Mouse (Mus musculus) heart, postnatal 10 days (tissue): ENCODE data around the gene Rph3al. TPM values are rescaled to one million over a fixed set of nuclear protein-coding genes. Genes with fewer than 3 reads are reported as not detected.

ENCODE experiments used
- total RNA-seq, 2 experiments: library from RNA; stranded (reverse); gene quantifications; 2 replicates each; pipeline ENCODE4 v1.2.3; 2021

Rph3al gene
- total RNA-seq, 2 experiments from 2014 or later: 23.2 to 25.0 TPM

Other genes starting within 250 kb of the Rph3al start
- 100 to 1,000 TPM; 738 to 749 TPM for gene Ywhae, start 205.6 kb downstream of the Rph3al start, total RNA-seq
- gene Doc2b, start 142.4 kb downstream of the Rph3al start, total RNA-seq: under 1 TPM; 0.40 to 0.41 TPM
- not detected for gene 1700016K19Rik, start 61.5 kb upstream of the Rph3al start, total RNA-seq
- gene Rflnb, start 89.4 kb upstream of the Rph3al start, total RNA-seq: 10 to 100 TPM; 66.9 to 74.5 TPM
- 10 to 100 TPM; 31.0 to 32.7 TPM for gene Vps53, start 241.2 kb upstream of the Rph3al start, total RNA-seq
- 1 to 10 TPM; 8.0 to 8.3 TPM for gene Fam57a, start 241.2 kb upstream of the Rph3al start, total RNA-seq